In genomic region chr10:76203798-76204283, GRCm38 (mm10) we compare ENCODE assay signal across 8 mouse cellular contexts. TPM values are rescaled to one million over a fixed set of nuclear protein-coding genes. Genes with fewer than 3 reads are reported as not detected.
DNase-seq lines count a peak whose midpoint lies in the region; ATAC-seq and TF ChIP-seq lines count a peak whose summit lies in the region.

No protein-coding gene starts in this region.

- intact Hi-C loops in heart, postnatal 25 days (cut with DNase I) = no loop called here

- TF ChIP-seq POLR2A in bone marrow macrophage, adult 2 months (IDR thresholded peaks at IDR 0.05; ENCODE audit: borderline replicate concordance, low read depth, low read length) = no peak

- H3K9me3 ChIP-seq in forebrain, embryonic 11.5 days (ENCODE audit: control insufficient read depth, low read length) = no peaks in the 10 kb centered on the region
- no peaks in the 10 kb centered on the region for H3K9me3 ChIP-seq in neural tube, embryonic 11.5 days (ENCODE audit: control insufficient read depth, low read length)

- TF ChIP-seq CTCF in bone marrow macrophage, adult 2 months (IDR thresholded peaks at IDR 0.05; ENCODE audit: low read depth, low read length) = no peak

- H3K27ac ChIP-seq in bone marrow macrophage, adult 2 months (ENCODE audit: insufficient read depth, low read depth, low read length) = no peak overlapping the region
- H3K27ac ChIP-seq in forebrain, embryonic 11.5 days (ENCODE audit: low read depth, low read length) = no peak overlapping the region
- H3K27ac ChIP-seq in neural tube, embryonic 11.5 days (ENCODE audit: low read depth, low read length) = no peak overlapping the region

- WGBS in forebrain, embryonic 11.5 days = 26% methylated on average over 18 of the region's 18 CpGs
- WGBS in neural tube, embryonic 11.5 days = 15% methylated on average over 16 of the region's 18 CpGs

- no peaks in the 10 kb centered on the region; the same call in 1 of the 2 replicates for H3K36me3 ChIP-seq in forebrain, embryonic 11.5 days (ENCODE audit: control insufficient read depth, insufficient read depth, low read length)
- H3K36me3 ChIP-seq in neural tube, embryonic 11.5 days (ENCODE audit: control insufficient read depth, insufficient read depth, low read length) = no peaks in the 10 kb centered on the region

- peak overlapping the region; percentile 54 for H3K4me2 ChIP-seq in forebrain, embryonic 11.5 days (ENCODE audit: low read depth, low read length, severe bottlenecking)
- peak overlapping the region; percentile 45 for H3K4me2 ChIP-seq in neural tube, embryonic 11.5 days (ENCODE audit: low read depth)

- DNase-seq in heart, adult 18-20 months = peak; percentile 8 to 37
- DNase-seq in heart, postnatal 25 days (ENCODE audit: low spot score) = no peak
- peak; percentile 63 for DNase-seq in forebrain, embryonic 11.5 days (ENCODE audit: low spot score)
- peak; percentile 39 for DNase-seq in induced T-regulatory cell, adult 2 months (ENCODE audit: low read depth)
- peak; percentile 15 for DNase-seq in liver
- DNase-seq in neural tube, embryonic 11.5 days (ENCODE audit: low spot score) = peak; percentile 28

- no peak for ATAC-seq in forebrain, embryonic 11.5 days (replicated peaks; ENCODE audit: low FRiP score)
- no peak for ATAC-seq in neural tube, embryonic 11.5 days (ENCODE audit: insufficient read depth, low FRiP score, low TSS enrichment)
- ATAC-seq in erythroblast, adult 5-6 weeks (replicated peaks; ENCODE audit: low FRiP score, poor library complexity, severe bottlenecking) = no peak

- H3K9ac ChIP-seq in forebrain, embryonic 11.5 days (ENCODE audit: low read length) = peak overlapping the region; percentile 41; the same call in 1 of the 2 replicates
- H3K9ac ChIP-seq in neural tube, embryonic 11.5 days (ENCODE audit: low read length) = 0 out of 2 replicates have a peak overlapping the region, but pooled peaks have one; percentile 29

- no peaks in the 10 kb centered on the region for H3K4me1 ChIP-seq in bone marrow macrophage, adult 2 months (ENCODE audit: control insufficient read depth, insufficient read depth, low read length)
- no peaks in the 10 kb centered on the region for H3K4me1 ChIP-seq in forebrain, embryonic 11.5 days (replicated peaks; ENCODE audit: control insufficient read depth, insufficient read depth, low read length)
- no peaks in the 10 kb centered on the region for H3K4me1 ChIP-seq in neural tube, embryonic 11.5 days (ENCODE audit: control insufficient read depth, insufficient read depth, low read length)

- peak overlapping the region; percentile 35 for H3K4me3 ChIP-seq in bone marrow macrophage, adult 2 months (ENCODE audit: insufficient read depth, low read length)
- peak overlapping the region; percentile 24 for H3K4me3 ChIP-seq in forebrain, embryonic 11.5 days (ENCODE audit: low read depth, low read length)
- H3K4me3 ChIP-seq in neural tube, embryonic 11.5 days (ENCODE audit: low read depth, low read length) = peak overlapping the region; percentile 30

- H3K27me3 ChIP-seq in forebrain, embryonic 11.5 days (ENCODE audit: control insufficient read depth, insufficient read depth, low read length) = no peaks in the 10 kb centered on the region
- no peaks in the 10 kb centered on the region for H3K27me3 ChIP-seq in neural tube, embryonic 11.5 days (ENCODE audit: control insufficient read depth, insufficient read depth, low read length)

RNA-seq across cellular contexts. Expression of gene Prmt2, which starts 33.8 kb away (rescaled TPM):
- 10 to 100 TPM; 10.8 to 12.6 TPM for total RNA-seq in heart, adult 18-20 months (2021)
- 10 to 100 TPM; 10.7 to 10.8 TPM for total RNA-seq in heart, postnatal 25 days (2021)
- polyA plus RNA-seq in bone marrow macrophage, adult 2 months (2012; ENCODE audit: insufficient read depth, insufficient read length, missing spikeins) = 20.0 and 23.3 TPM in 2 replicates
- polyA plus RNA-seq in forebrain, embryonic 11.5 days (2014; fragmentation: Nextera tagmentation; extraction: Ambion mirVana) = 83.9 and 99.6 TPM in 2 replicates
- 106 and 116 TPM in 2 replicates for polyA plus RNA-seq in neural tube, embryonic 11.5 days (2014; fragmentation: Nextera tagmentation; extraction: Ambion mirVana)
- total RNA-seq in erythroblast, adult 5-6 weeks (2015; ENCODE audit: low replicate concordance) = not detected in 2 replicates
- not detected in 2 replicates for total RNA-seq in erythroblast, adult 5-6 weeks (2017; ENCODE audit: low replicate concordance)

RNA-seq across cellular contexts. Expression of gene S100b, which starts 49.8 kb away (rescaled TPM):
- total RNA-seq in heart, adult 18-20 months (2021) = 1 to 10 TPM; 2.0 to 2.8 TPM
- total RNA-seq in heart, postnatal 25 days (2021) = 1 to 10 TPM; 1.5 to 1.6 TPM
- not detected in 2 replicates for polyA plus RNA-seq in bone marrow macrophage, adult 2 months (2012; ENCODE audit: insufficient read depth, insufficient read length, missing spikeins)
- polyA plus RNA-seq in forebrain, embryonic 11.5 days (2014; fragmentation: Nextera tagmentation; extraction: Ambion mirVana) = 0.12 TPM in 1 of 2 replicates, not detected in the other
- polyA plus RNA-seq in neural tube, embryonic 11.5 days (2014; fragmentation: Nextera tagmentation; extraction: Ambion mirVana) = 0.22 and 0.36 TPM in 2 replicates
- total RNA-seq in erythroblast, adult 5-6 weeks (2015; ENCODE audit: low replicate concordance) = not detected in 2 replicates
- total RNA-seq in erythroblast, adult 5-6 weeks (2017; ENCODE audit: low replicate concordance) = not detected in 2 replicates

RNA-seq across cellular contexts. Expression of gene Slc5a4a, which starts 56.6 kb away (rescaled TPM):
- total RNA-seq in heart, adult 18-20 months (2021) = not detected
- total RNA-seq in heart, postnatal 25 days (2021) = not detected
- not detected in 2 replicates for polyA plus RNA-seq in bone marrow macrophage, adult 2 months (2012; ENCODE audit: insufficient read depth, insufficient read length, missing spikeins)
- polyA plus RNA-seq in forebrain, embryonic 11.5 days (2014; fragmentation: Nextera tagmentation; extraction: Ambion mirVana) = not detected in 2 replicates
- polyA plus RNA-seq in neural tube, embryonic 11.5 days (2014; fragmentation: Nextera tagmentation; extraction: Ambion mirVana) = not detected in 2 replicates
- total RNA-seq in erythroblast, adult 5-6 weeks (2015; ENCODE audit: low replicate concordance) = not detected in 2 replicates
- total RNA-seq in erythroblast, adult 5-6 weeks (2017; ENCODE audit: low replicate concordance) = not detected in 2 replicates

Comparison
In these comparisons a context has a peak if more than half of its experiments do, and no peak if none do; other contexts are left out.
1. RNA of gene Prmt2, which starts 33.8 kb away (total RNA-seq): 10.8 to 12.6 TPM in heart, adult 18-20 months and 10.7 to 10.8 TPM in heart, postnatal 25 days; not detected in erythroblast, adult 5-6 weeks; every median in the first group is over 10 times any median in the second.
2. Peak in every context shown above with its lines, with median percentiles within 50 percentile points of each other: H3K4me3 ChIP-seq.